ENCODE assay signal across 28 mouse cellular contexts in genomic region chr2:122145756-122146155, GRCm38 (mm10). TPM values are rescaled to one million over a fixed set of nuclear protein-coding genes. Genes with fewer than 3 reads are reported as not detected.
DNase-seq lines count a peak whose midpoint lies in the region; ATAC-seq and TF ChIP-seq lines count a peak whose summit lies in the region.
"Had no signal": no experiment of that assay in that cellular context is flagged by ENCODE, and none has a peak within 500 bp of the region (broad histone marks: within the 10 kb centered on the region; RNA-seq: fewer than 3 reads in every experiment).

No protein-coding gene starts in this region.

- H3K4me1 ChIP-seq in kidney, adult 2 months (ENCODE audit: control insufficient read depth, insufficient read depth, low read length), result no peaks in the 10 kb centered on the region
- peaks cover 3% of the 10 kb centered on the region; the same call in 1 of the 2 replicates for H3K4me1 ChIP-seq in kidney, embryonic 16.5 days (ENCODE audit: insufficient read depth, low read length)
- H3K4me1 ChIP-seq in MEL (ENCODE audit: control insufficient read depth in 1 of 2, insufficient read depth in 2 of 2, low read length in 2 of 2), result peaks cover 7 to 13% of the 10 kb centered on the region in 2 experiments
- no peaks in the 10 kb centered on the region; the same call in 1 of the 2 replicates for H3K4me1 ChIP-seq in forebrain, embryonic 15.5 days
- H3K4me1 ChIP-seq in forebrain, postnatal 0 days (ENCODE audit: insufficient read depth), result no peaks in the 10 kb centered on the region

- no peak for TF ChIP-seq POLR2A in kidney, adult 2 months (IDR thresholded peaks at IDR 0.05; ENCODE audit: low read depth, low read length)
- no peak for TF ChIP-seq POLR2A in MEL (IDR thresholded peaks at IDR 0.05; ENCODE audit: control insufficient read depth in 1 of 2, insufficient read depth in 1 of 2, low read depth in 1 of 2, low read length in 2 of 2, poor library complexity in 1 of 2)

- H3K4me3 ChIP-seq in kidney, adult 2 months (ENCODE audit: insufficient read depth, low read depth, low read length), result no peak overlapping the region
- no peak overlapping the region for H3K4me3 ChIP-seq in kidney, embryonic 16.5 days (ENCODE audit: low read length)
- H3K4me3 ChIP-seq in MEL (ENCODE audit: control insufficient read depth in 1 of 2, insufficient read depth in 1 of 2, low read depth in 2 of 2, low read length in 2 of 2) (0 out of 4 replicates have a peak overlapping the region, but pooled peaks of 1 of the 2 experiments have one; percentile 11), macrophage (ENCODE audit: inconsistent target) (no peak overlapping the region)
- no peak overlapping the region for H3K4me3 ChIP-seq in forebrain, embryonic 15.5 days
- H3K4me3 ChIP-seq in forebrain, postnatal 0 days (ENCODE audit: low read depth, low read length), result no peak overlapping the region
- H3K4me3 ChIP-seq: hindbrain, embryonic 13.5 days; layer of hippocampus, adult 2 months; liver, embryonic 13.5 days; midbrain, embryonic 13.5 days had no signal

- peak overlapping the region; percentile 30; the same call in 1 of the 2 replicates for H3K27ac ChIP-seq in kidney, adult 2 months (ENCODE audit: insufficient read depth, low read depth, low read length)
- H3K27ac ChIP-seq in kidney, embryonic 16.5 days (ENCODE audit: low read length), result no peak overlapping the region
- peak overlapping the region; percentile 25; the same call in 1 of the 2 replicates for H3K27ac ChIP-seq in MEL (ENCODE audit: control insufficient read depth, low read depth, low read length)
- peak overlapping the region; percentile 97 for H3K27ac ChIP-seq in macrophage
- no peak overlapping the region for H3K27ac ChIP-seq in forebrain, embryonic 15.5 days (replicated peaks)
- H3K27ac ChIP-seq in forebrain, postnatal 0 days (ENCODE audit: low read depth, low read length), result no peak overlapping the region
- H3K27ac ChIP-seq: hindbrain, embryonic 13.5 days; layer of hippocampus, adult 2 months; liver, embryonic 13.5 days; midbrain, embryonic 13.5 days had no signal

- TF ChIP-seq EP300 in MEL (IDR thresholded peaks at IDR 0.05; ENCODE audit: low read depth in 1 of 2, low read length in 2 of 2), result no peak

- TF ChIP-seq CTCF in kidney, adult 2 months (conservative IDR thresholded peaks at IDR 0.05; ENCODE audit: insufficient read depth, insufficient read length, low read depth, low read length), result no peak
- TF ChIP-seq CTCF in MEL (IDR thresholded peaks at IDR 0.05 in 2 of 3, conservative IDR thresholded peaks at IDR 0.05 in 1 of 3; ENCODE audit: control insufficient read depth in 1 of 3, insufficient read depth in 1 of 3, low read depth in 2 of 3, low read length in 3 of 3, poor library complexity in 1 of 3, severe bottlenecking in 1 of 3), result no peak
- TF ChIP-seq CTCF in forebrain, postnatal 0 days (IDR thresholded peaks at IDR 0.05; ENCODE audit: low read depth), result no peak

- no peaks in the 10 kb centered on the region for H3K9me3 ChIP-seq in kidney, embryonic 16.5 days (ENCODE audit: low read length)
- no peaks in the 10 kb centered on the region for H3K9me3 ChIP-seq in MEL (replicated peaks; ENCODE audit: insufficient read depth, low read length)
- H3K9me3 ChIP-seq in forebrain, embryonic 15.5 days, result no peaks in the 10 kb centered on the region
- H3K9me3 ChIP-seq in forebrain, postnatal 0 days (ENCODE audit: low read length), result no peaks in the 10 kb centered on the region
- H3K9me3 ChIP-seq: hindbrain, embryonic 13.5 days; liver, embryonic 13.5 days; midbrain, embryonic 13.5 days had no signal

- peaks cover 31% of the 10 kb centered on the region for H3K79me2 ChIP-seq in MEL (ENCODE audit: control insufficient read depth, insufficient read depth, low read length, poor library complexity)
- peaks cover 34% of the 10 kb centered on the region for H3K79me2 ChIP-seq in macrophage (ENCODE audit: inconsistent target)

- no peak overlapping the region for H3K4me2 ChIP-seq in kidney, embryonic 16.5 days (replicated peaks; ENCODE audit: low read depth, low read length)
- no peak overlapping the region for H3K4me2 ChIP-seq in forebrain, embryonic 15.5 days (replicated peaks)
- H3K4me2 ChIP-seq in forebrain, postnatal 0 days (ENCODE audit: low read depth), result no peak overlapping the region
- H3K4me2 ChIP-seq: hindbrain, embryonic 13.5 days; midbrain, embryonic 13.5 days had no signal

- 59% methylated on average over 4 of the region's 4 CpGs for WGBS in kidney, adult 2 months
- WGBS in kidney, embryonic 16.5 days, result 73% methylated on average over 4 of the region's 4 CpGs
- 22% methylated on average over 4 of the region's 4 CpGs for WGBS in macrophage (ENCODE audit: missing documents)
- 64% methylated on average over 4 of the region's 4 CpGs for WGBS in forebrain, embryonic 15.5 days
- 62% methylated on average over 4 of the region's 4 CpGs for WGBS in forebrain, postnatal 0 days

- no peak for TF ChIP-seq RAD21 in MEL (IDR thresholded peaks at IDR 0.05; ENCODE audit: low read depth, low read length)

- H3K27me3 ChIP-seq in kidney, adult 2 months (replicated peaks; ENCODE audit: control insufficient read depth, insufficient read depth, low read length), result no peaks in the 10 kb centered on the region
- H3K27me3 ChIP-seq in kidney, embryonic 16.5 days (ENCODE audit: insufficient read depth, low read length), result no peaks in the 10 kb centered on the region
- H3K27me3 ChIP-seq in MEL (ENCODE audit: control insufficient read depth in 1 of 2, insufficient read depth in 2 of 2, low read length in 2 of 2), result no peaks in the 10 kb centered on the region
- H3K27me3 ChIP-seq in forebrain, embryonic 15.5 days, result no peaks in the 10 kb centered on the region
- no peaks in the 10 kb centered on the region for H3K27me3 ChIP-seq in forebrain, postnatal 0 days (ENCODE audit: insufficient read depth, low read length)
- H3K27me3 ChIP-seq: liver, embryonic 13.5 days; midbrain, embryonic 13.5 days; Patski had no signal

- DNase-seq in kidney, adult 2 months, result peak; percentile 22
- peak; percentile 32 for DNase-seq in 3134 (ENCODE audit: extremely low read depth, insufficient read length, low spot score)
- no peak for DNase-seq in MEL (ENCODE audit: low read depth, low spot score)
- DNase-seq in forebrain, postnatal 0 days, result no peak
- DNase-seq in heart, postnatal 4 days, result no peak
- DNase-seq: adrenal gland, postnatal 25 days; cerebellum, adult 18-20 months; cerebellum, postnatal 25 days; embryo, embryonic 11 days; heart, postnatal 10 days; kidney, postnatal 10 days; liver, embryonic 13.5 days; thymus, postnatal 14 days had no signal

- H3K36me3 ChIP-seq in kidney, adult 2 months (ENCODE audit: control insufficient read depth, insufficient read depth, low read length), result no peaks in the 10 kb centered on the region
- no peaks in the 10 kb centered on the region for H3K36me3 ChIP-seq in kidney, embryonic 16.5 days (ENCODE audit: insufficient read depth, low read length)
- peaks cover 0 to 19% of the 10 kb centered on the region in 2 experiments; a peak in 3 of 4 replicates for H3K36me3 ChIP-seq in MEL (ENCODE audit: control insufficient read depth in 1 of 2, insufficient read depth in 2 of 2, low read length in 2 of 2)
- H3K36me3 ChIP-seq in macrophage (ENCODE audit: inconsistent target), result peaks cover 12% of the 10 kb centered on the region; the same call in 1 of the 2 replicates
- H3K36me3 ChIP-seq in forebrain, embryonic 15.5 days, result no peaks in the 10 kb centered on the region
- no peaks in the 10 kb centered on the region for H3K36me3 ChIP-seq in forebrain, postnatal 0 days (ENCODE audit: insufficient read depth)
- H3K36me3 ChIP-seq: hindbrain, embryonic 13.5 days; midbrain, embryonic 13.5 days had no signal

- ATAC-seq in kidney, embryonic 16.5 days (ENCODE audit: low FRiP score, low TSS enrichment), result no peak
- no peak for ATAC-seq in forebrain, embryonic 15.5 days (replicated peaks)
- no peak for ATAC-seq in forebrain, postnatal 0 days
- ATAC-seq: intestine, embryonic 16.5 days; midbrain, embryonic 13.5 days; Patski had no signal

- H3K9ac ChIP-seq in kidney, embryonic 16.5 days (replicated peaks; ENCODE audit: low read length), result no peak overlapping the region
- peak overlapping the region; percentile 40 for H3K9ac ChIP-seq in MEL (ENCODE audit: control insufficient read depth, low read depth, low read length, poor library complexity, severe bottlenecking)
- no peak overlapping the region for H3K9ac ChIP-seq in forebrain, embryonic 15.5 days (replicated peaks)
- no peak overlapping the region for H3K9ac ChIP-seq in forebrain, postnatal 0 days
- H3K9ac ChIP-seq: hindbrain, embryonic 13.5 days; liver, embryonic 13.5 days; midbrain, embryonic 13.5 days had no signal

RNA-seq across cellular contexts. Expression of gene B2m, which starts 1.7 kb away (rescaled TPM):
- polyA plus RNA-seq in kidney, adult 2 months (2012; rRNA removed), result 577 and 854 TPM in 2 replicates
- polyA plus RNA-seq in kidney, embryonic 16.5 days (2015; fragmentation: Nextera tagmentation; extraction: Ambion mirVana), result 221 and 232 TPM in 2 replicates
- total RNA-seq in MEL (2012; rRNA removed), result 108 and 135 TPM in 2 replicates
- polyA plus RNA-seq in MEL (2012; ENCODE audit: insufficient read depth in 1 of 2, insufficient read length in 2 of 2, low read depth in 1 of 2, low replicate concordance in 2 of 2, missing spikeins in 1 of 2) (1,000 to 10,000 TPM in 1 of 2 experiments, 100 to 1,000 TPM in 1; 229 to 1,161 TPM), macrophage (2018) (8,759 to 13,911 TPM (median 12,544 TPM) in 3 replicates)
- 100 to 1,000 TPM; 129 to 428 (median 238) TPM for total RNA-seq in macrophage (2018; cell fraction: chromatin; rRNA removed)
- over 10,000 TPM in 11 of 26 experiments, 1,000 to 10,000 TPM in 15; 6,005 to 14,077 (median 8,481) TPM for total RNA-seq in macrophage (2018; cell fraction: cytosol; rRNA removed)
- total RNA-seq in macrophage (2018; cell fraction: nucleus; rRNA removed), result 1,000 to 10,000 TPM in 24 of 26 experiments, 100 to 1,000 TPM in 2; 695 to 5,289 (median 2,340) TPM
- polyA plus RNA-seq in forebrain, embryonic 15.5 days (2015; fragmentation: Nextera tagmentation; extraction: Ambion mirVana), result 67.0 and 71.9 TPM in 2 replicates
- 46.6 and 90.7 TPM in 2 replicates for total RNA-seq in forebrain, postnatal 0 days (2014; rRNA removed)
- 152 and 178 TPM in 2 replicates for polyA plus RNA-seq in forebrain, postnatal 0 days (2015; fragmentation: Nextera tagmentation; extraction: Ambion mirVana)
- 100 to 1,000 TPM; 114 to 125 TPM for total RNA-seq in heart, postnatal 4 days (2021)

RNA-seq across cellular contexts. Expression of gene Trim69, which starts 14.7 kb away (rescaled TPM):
- 0.12 TPM in 1 of 2 replicates, not detected in the other for polyA plus RNA-seq in kidney, adult 2 months (2012; rRNA removed)
- not detected in 2 replicates for polyA plus RNA-seq in kidney, embryonic 16.5 days (2015; fragmentation: Nextera tagmentation; extraction: Ambion mirVana)
- total RNA-seq in MEL (2012; rRNA removed), result not detected in 2 replicates
- polyA plus RNA-seq in MEL (2012; ENCODE audit: insufficient read depth in 1 of 2, insufficient read length in 2 of 2, low read depth in 1 of 2, low replicate concordance in 2 of 2, missing spikeins in 1 of 2), result under 1 TPM in 1 of 2 experiments, not detected in 1; 0.04 TPM
- total RNA-seq in macrophage (2018; cell fraction: chromatin; rRNA removed), result 1 to 10 TPM in 3 of 26 experiments, under 1 TPM in 15, not detected in 8; 0.40 to 1.2 (median 0.59) TPM
- total RNA-seq in macrophage (2018; cell fraction: cytosol; rRNA removed), result under 1 TPM in 10 of 26 experiments, not detected in 16; 0.07 to 0.18 (median 0.14) TPM
- 1 to 10 TPM in 4 of 26 experiments, under 1 TPM in 14, not detected in 8; 0.23 to 3.9 (median 0.67) TPM for total RNA-seq in macrophage (2018; cell fraction: nucleus; rRNA removed)
- polyA plus RNA-seq in macrophage (2018), result 0.07 to 0.12 TPM in 2 of 3 replicates, not detected in the other
- not detected in 2 replicates for polyA plus RNA-seq in forebrain, embryonic 15.5 days (2015; fragmentation: Nextera tagmentation; extraction: Ambion mirVana)
- total RNA-seq in forebrain, postnatal 0 days (2014; rRNA removed), result not detected in 2 replicates
- not detected in 2 replicates for polyA plus RNA-seq in forebrain, postnatal 0 days (2015; fragmentation: Nextera tagmentation; extraction: Ambion mirVana)
- total RNA-seq in heart, postnatal 4 days (2021), result not detected
- total RNA-seq: adrenal gland, postnatal 25 days; gastrocnemius, adult 18-20 months; heart, postnatal 10 days; layer of hippocampus, adult 2 months; left cerebral cortex, postnatal 36 days had no signal
- polyA plus RNA-seq: hindbrain, embryonic 13.5 days; intestine, embryonic 16.5 days; liver, embryonic 13.5 days; midbrain, embryonic 13.5 days; neural tube, embryonic 14.5 days had no signal

RNA-seq across cellular contexts. Expression of gene Spg11, which starts 27.6 kb away (rescaled TPM):
- 6.6 and 7.4 TPM in 2 replicates for polyA plus RNA-seq in kidney, adult 2 months (2012; rRNA removed)
- 8.8 and 9.3 TPM in 2 replicates for polyA plus RNA-seq in kidney, embryonic 16.5 days (2015; fragmentation: Nextera tagmentation; extraction: Ambion mirVana)
- total RNA-seq in MEL (2012; rRNA removed), result 5.9 TPM in 2 replicates
- 1 to 10 TPM in 1 of 2 experiments, not detected in 1; 6.9 TPM for polyA plus RNA-seq in MEL (2012; ENCODE audit: insufficient read depth in 1 of 2, insufficient read length in 2 of 2, low read depth in 1 of 2, low replicate concordance in 2 of 2, missing spikeins in 1 of 2)
- total RNA-seq in macrophage (2018; cell fraction: chromatin; rRNA removed), result 100 to 1,000 TPM in 15 of 26 experiments, 10 to 100 TPM in 11; 29.8 to 172 (median 109) TPM
- total RNA-seq in macrophage (2018; cell fraction: cytosol; rRNA removed), result 10 to 100 TPM; 22.1 to 40.1 (median 33.4) TPM
- 10 to 100 TPM; 34.1 to 97.6 (median 68.8) TPM for total RNA-seq in macrophage (2018; cell fraction: nucleus; rRNA removed)
- polyA plus RNA-seq in macrophage (2018), result 19.6 to 24.9 TPM (median 23.6 TPM) in 3 replicates
- 8.4 and 9.9 TPM in 2 replicates for polyA plus RNA-seq in forebrain, embryonic 15.5 days (2015; fragmentation: Nextera tagmentation; extraction: Ambion mirVana)
- 18.3 and 22.7 TPM in 2 replicates for total RNA-seq in forebrain, postnatal 0 days (2014; rRNA removed)
- 2.7 and 4.5 TPM in 2 replicates for polyA plus RNA-seq in forebrain, postnatal 0 days (2015; fragmentation: Nextera tagmentation; extraction: Ambion mirVana)
- total RNA-seq in heart, postnatal 4 days (2021), result 10 to 100 TPM; 12.2 TPM

RNA-seq across cellular contexts. Expression of gene Patl2, which starts 40.2 kb away (rescaled TPM):
- polyA plus RNA-seq in kidney, adult 2 months (2012; rRNA removed), result 0.04 TPM in 1 of 2 replicates, not detected in the other
- polyA plus RNA-seq in kidney, embryonic 16.5 days (2015; fragmentation: Nextera tagmentation; extraction: Ambion mirVana), result not detected in 2 replicates
- total RNA-seq in MEL (2012; rRNA removed), result 0.58 and 0.72 TPM in 2 replicates
- polyA plus RNA-seq in MEL (2012; ENCODE audit: insufficient read depth in 1 of 2, insufficient read length in 2 of 2, low read depth in 1 of 2, low replicate concordance in 2 of 2, missing spikeins in 1 of 2) (under 1 TPM in 1 of 2 experiments, not detected in 1; 0.84 TPM), macrophage (2018) (0.40 to 0.81 TPM in 2 of 3 replicates, not detected in the other)
- under 1 TPM in 18 of 26 experiments, not detected in 8; 0.28 to 0.65 (median 0.45) TPM for total RNA-seq in macrophage (2018; cell fraction: chromatin; rRNA removed)
- total RNA-seq in macrophage (2018; cell fraction: cytosol; rRNA removed), result 1 to 10 TPM in 1 of 26 experiments, under 1 TPM in 25; 0.30 to 1.0 (median 0.58) TPM
- 1 to 10 TPM in 6 of 26 experiments, under 1 TPM in 18, not detected in 2; 0.17 to 1.6 (median 0.72) TPM for total RNA-seq in macrophage (2018; cell fraction: nucleus; rRNA removed)
- not detected in 2 replicates for polyA plus RNA-seq in forebrain, embryonic 15.5 days (2015; fragmentation: Nextera tagmentation; extraction: Ambion mirVana)
- not detected in 2 replicates for total RNA-seq in forebrain, postnatal 0 days (2014; rRNA removed)
- polyA plus RNA-seq in forebrain, postnatal 0 days (2015; fragmentation: Nextera tagmentation; extraction: Ambion mirVana), result not detected in 2 replicates
- not detected for total RNA-seq in heart, postnatal 4 days (2021)
- total RNA-seq: adrenal gland, postnatal 25 days; gastrocnemius, adult 18-20 months; heart, postnatal 10 days; layer of hippocampus, adult 2 months; left cerebral cortex, postnatal 36 days had no signal
- polyA plus RNA-seq: embryonic facial prominence, embryonic 14.5 days; heart, embryonic 11.5 days; hindbrain, embryonic 13.5 days; lung, embryonic 16.5 days; midbrain, embryonic 13.5 days had no signal

RNA-seq across cellular contexts. Expression of gene Terb2, which starts 40.3 kb away (rescaled TPM):
- polyA plus RNA-seq in kidney, adult 2 months (2012; rRNA removed), result not detected in 2 replicates
- polyA plus RNA-seq in kidney, embryonic 16.5 days (2015; fragmentation: Nextera tagmentation; extraction: Ambion mirVana), result not detected in 2 replicates
- not detected in 2 replicates for total RNA-seq in MEL (2012; rRNA removed)
- polyA plus RNA-seq in MEL (2012; ENCODE audit: insufficient read depth in 1 of 2, insufficient read length in 2 of 2, low read depth in 1 of 2, low replicate concordance in 2 of 2, missing spikeins in 1 of 2), result not detected
- total RNA-seq in macrophage (2018; cell fraction: chromatin; rRNA removed), result not detected
- total RNA-seq in macrophage (2018; cell fraction: cytosol; rRNA removed), result not detected
- total RNA-seq in macrophage (2018; cell fraction: nucleus; rRNA removed), result not detected
- not detected in 3 replicates for polyA plus RNA-seq in macrophage (2018)
- polyA plus RNA-seq in forebrain, embryonic 15.5 days (2015; fragmentation: Nextera tagmentation; extraction: Ambion mirVana), result not detected in 2 replicates
- not detected in 2 replicates for total RNA-seq in forebrain, postnatal 0 days (2014; rRNA removed)
- polyA plus RNA-seq in forebrain, postnatal 0 days (2015; fragmentation: Nextera tagmentation; extraction: Ambion mirVana), result not detected in 2 replicates
- total RNA-seq in heart, postnatal 4 days (2021), result not detected
- total RNA-seq: adrenal gland, postnatal 25 days; gastrocnemius, adult 18-20 months; heart, postnatal 10 days; layer of hippocampus, adult 2 months; left cerebral cortex, postnatal 36 days had no signal
- polyA plus RNA-seq: embryonic facial prominence, embryonic 14.5 days; gonadal fat pad, adult 2 months; heart, embryonic 11.5 days; hindbrain, embryonic 13.5 days; intestine, embryonic 16.5 days; liver, embryonic 13.5 days; lung, embryonic 16.5 days; midbrain, embryonic 13.5 days; neural tube, embryonic 14.5 days; Patski had no signal

Comparison
In these comparisons a context has a peak if more than half of its experiments do, and no peak if none do; other contexts are left out.
1. H3K27ac ChIP-seq: peak in kidney, adult 2 months (single experiment), MEL (single experiment) and macrophage (single experiment); none in kidney, embryonic 16.5 days (single experiment), forebrain, embryonic 15.5 days (single experiment) and forebrain, postnatal 0 days (single experiment).
2. DNase-seq: peak in kidney, adult 2 months (single experiment) and 3134 (single experiment); none in MEL (single experiment), forebrain, postnatal 0 days (single experiment) and heart, postnatal 4 days (single experiment).